Mouse (Mus musculus) C2C12 (cell line): ENCODE results near the gene Fut8. TPM values are rescaled to one million over a fixed set of nuclear protein-coding genes. Genes with fewer than 3 reads are reported as not detected.
A peak's percentile ranks its signal among the peaks of the same experiment; 100 is the strongest.

Experiments used
- H3K27me3 ChIP-seq: one replicate; pipeline ENCODE4 v1.6.1; 2011; ENCODE audit not compliant: control insufficient read depth, insufficient read depth, insufficient read length
- H3K36me3 ChIP-seq: one replicate; pipeline ENCODE4 v1.6.1; 2011; ENCODE audit not compliant: control insufficient read depth, insufficient read depth
- H3K4me3 ChIP-seq: one replicate; pipeline ENCODE4 v1.5.1; 2011; ENCODE audit warnings: mild to moderate bottlenecking, control low read depth; ENCODE audit not compliant: poor library complexity, insufficient read depth, severe bottlenecking
- H3K79me2 ChIP-seq: one replicate; pipeline ENCODE4 v1.6.1; 2011; ENCODE audit not compliant: control insufficient read depth, insufficient read depth
- H3K79me3 ChIP-seq: one replicate; pipeline ENCODE4 v1.6.1; 2011; ENCODE audit warnings: low read depth, control low read depth
- H3ac ChIP-seq: one replicate; pipeline ENCODE3; 2011; ENCODE audit warnings: low read depth; ENCODE audit not compliant: control insufficient read depth, insufficient read length
- CEBPB ChIP-seq: IDR thresholded peaks from one replicate; pipeline ENCODE4 v1.6.1; 2011; ENCODE audit warnings: low read depth, mild to moderate bottlenecking, control low read depth, moderate library complexity
- CTCF ChIP-seq: IDR thresholded peaks from one replicate; pipeline ENCODE4 v1.5.1; 2011; ENCODE audit not compliant: control insufficient read depth, insufficient read depth, insufficient read length
- FOSL1 ChIP-seq: IDR thresholded peaks from one replicate; pipeline ENCODE4 v1.8.0; 2011; ENCODE audit warnings: mild to moderate bottlenecking, low read length; ENCODE audit not compliant: poor library complexity, insufficient read depth, severe bottlenecking
- MAX ChIP-seq: IDR thresholded peaks from one replicate; pipeline ENCODE4 v1.6.1; 2011; ENCODE audit warnings: mild to moderate bottlenecking, control low read depth
- MYOD1 ChIP-seq: IDR thresholded peaks from one replicate; pipeline ENCODE4 v1.6.1; 2011; ENCODE audit warnings: low read depth; ENCODE audit not compliant: control insufficient read depth, insufficient read length
- MYOG ChIP-seq: IDR thresholded peaks from one replicate; pipeline ENCODE4 v1.6.1; 2011; ENCODE audit not compliant: control insufficient read depth, insufficient read length; ENCODE audit errors: extremely low read depth
- USF1 ChIP-seq: IDR thresholded peaks from one replicate; pipeline ENCODE4 v1.6.1; 2011; ENCODE audit warnings: low read depth, mild to moderate bottlenecking, control low read depth, moderate library complexity
- polyA plus RNA-seq: library from polyadenylated mRNA; unstranded; fragments of >200 nt; fragmentation: generic; extraction: Trizol; gene quantifications from one replicate; pipeline ENCODE4 v1.2.1, GENCODE M21; 2012; ENCODE audit warnings: missing spikeins

The Fut8 gene
- polyA plus RNA-seq, 1 experiment: 12.6 TPM

DNA sequence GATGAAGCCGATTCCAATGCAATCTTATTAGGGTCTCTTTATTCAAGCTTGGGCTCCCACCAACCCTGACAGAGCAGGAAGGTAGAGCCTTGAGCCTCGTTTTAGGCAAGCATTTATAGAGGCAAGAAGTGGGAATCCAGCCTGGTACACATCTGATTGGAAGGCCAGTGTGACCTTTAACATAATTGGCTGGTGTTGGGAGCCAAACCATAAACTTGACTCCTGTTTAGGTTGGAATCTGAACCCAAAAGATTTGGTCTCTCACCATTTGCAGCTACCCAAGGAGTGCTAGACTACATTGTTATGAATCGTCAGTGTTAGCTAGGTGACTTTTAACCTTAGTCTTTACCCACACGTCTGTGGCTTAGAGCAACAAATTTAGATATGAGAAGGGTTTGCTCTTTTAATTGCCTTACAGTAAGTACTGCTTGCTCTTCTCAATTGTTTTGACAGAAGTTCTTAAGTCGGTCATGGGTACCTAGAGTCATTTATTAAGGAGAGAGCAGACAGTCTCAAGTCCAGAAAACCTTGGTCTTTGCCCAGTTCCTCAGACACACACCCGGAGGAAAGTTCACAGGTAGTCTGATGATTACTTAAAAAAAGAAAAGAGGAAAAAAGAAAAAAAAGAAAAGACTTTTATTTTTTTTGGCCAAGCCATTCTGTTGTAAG, 23.9 kb upstream of the Fut8 start:
- H3ac ChIP-seq: no peak overlapping the region
- no peaks in the 10 kb centered on the region for H3K79me3 ChIP-seq
- H3K36me3 ChIP-seq: no peaks in the 10 kb centered on the region
- TF ChIP-seq MAX: no peak
- TF ChIP-seq MYOG: no peak
- no peak for TF ChIP-seq CTCF
- TF ChIP-seq MYOD1: no peak
- TF ChIP-seq FOSL1: no peak
- no peak for TF ChIP-seq USF1
- TF ChIP-seq CEBPB: no peak
- H3K79me2 ChIP-seq: no peaks in the 10 kb centered on the region
- H3K4me3 ChIP-seq: no peak overlapping the region
- no peaks in the 10 kb centered on the region for H3K27me3 ChIP-seq

DNA sequence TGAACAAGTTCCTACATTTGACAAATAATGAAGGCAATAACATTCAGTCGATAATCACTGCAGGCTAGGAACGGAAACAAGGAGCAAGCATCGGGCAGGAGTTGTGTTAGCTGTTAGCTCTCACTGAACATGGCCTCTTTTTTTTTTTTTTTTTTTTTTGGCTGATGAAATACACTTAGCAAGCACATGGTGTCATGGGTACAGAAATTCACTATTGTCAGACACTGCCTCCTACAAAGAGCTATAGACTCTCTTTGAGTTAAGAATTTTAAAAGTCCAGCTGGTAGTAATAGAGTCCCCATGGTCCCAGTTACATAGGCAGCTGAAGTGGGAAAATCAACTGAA, 23.4 kb upstream of the Fut8 start:
- Histone ChIP-seq H3K27me3 (no peaks in the 10 kb centered on the region), H3ac (no peak overlapping the region), H3K79me3 (no peaks in the 10 kb centered on the region), H3K4me3 (no peak overlapping the region), H3K36me3 (no peaks in the 10 kb centered on the region), H3K79me2 (no peaks in the 10 kb centered on the region)
- TF ChIP-seq MAX: no peak
- no peak for TF ChIP-seq CTCF
- no peak for TF ChIP-seq MYOD1
- no peak for TF ChIP-seq USF1
- no peak for TF ChIP-seq MYOG
- TF ChIP-seq CEBPB: no peak
- no peak for TF ChIP-seq FOSL1

DNA sequence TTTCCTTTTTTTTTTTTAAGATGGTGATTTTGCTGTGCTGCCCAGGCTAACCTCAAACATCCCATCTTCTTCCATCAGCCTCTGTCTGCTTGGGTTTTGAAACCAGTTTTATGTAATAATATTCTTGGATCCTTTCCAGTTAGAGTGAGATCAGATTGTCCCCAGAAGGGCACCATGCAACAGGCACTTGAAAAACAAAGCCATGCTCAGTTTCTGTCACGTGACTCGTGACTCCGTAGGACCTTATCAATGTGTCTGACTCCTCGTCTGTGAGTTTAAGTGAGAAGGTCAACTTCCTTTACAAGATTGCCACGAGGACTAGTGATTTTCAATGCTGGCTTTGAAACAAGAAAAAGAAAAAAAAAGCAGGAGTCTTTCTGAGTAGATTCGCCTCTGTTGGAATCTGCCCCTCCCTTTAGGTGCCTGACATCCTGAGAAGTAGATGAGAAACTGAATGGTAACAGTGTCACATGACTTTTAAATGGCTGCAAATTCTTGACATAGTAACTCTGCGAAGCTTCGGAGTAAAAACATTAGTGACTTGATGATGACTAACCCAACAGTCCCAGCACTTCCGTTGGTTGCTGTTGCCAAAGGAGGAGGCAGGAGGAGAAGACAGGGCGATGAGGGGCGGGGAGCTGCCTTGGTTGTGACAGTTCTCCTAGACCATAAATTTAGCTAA, 21.3 kb upstream of the Fut8 start:
- H3K36me3 ChIP-seq: no peaks in the 10 kb centered on the region
- H3K27me3 ChIP-seq: no peaks in the 10 kb centered on the region
- no peaks in the 10 kb centered on the region for H3K79me2 ChIP-seq
- no peak overlapping the region for H3ac ChIP-seq
- no peak overlapping the region for H3K4me3 ChIP-seq
- TF ChIP-seq CTCF (no peak), USF1 (peak; percentile 95), FOSL1 (no peak), MAX (peak; percentile 64), MYOG (no peak)
- H3K79me3 ChIP-seq: no peaks in the 10 kb centered on the region

DNA sequence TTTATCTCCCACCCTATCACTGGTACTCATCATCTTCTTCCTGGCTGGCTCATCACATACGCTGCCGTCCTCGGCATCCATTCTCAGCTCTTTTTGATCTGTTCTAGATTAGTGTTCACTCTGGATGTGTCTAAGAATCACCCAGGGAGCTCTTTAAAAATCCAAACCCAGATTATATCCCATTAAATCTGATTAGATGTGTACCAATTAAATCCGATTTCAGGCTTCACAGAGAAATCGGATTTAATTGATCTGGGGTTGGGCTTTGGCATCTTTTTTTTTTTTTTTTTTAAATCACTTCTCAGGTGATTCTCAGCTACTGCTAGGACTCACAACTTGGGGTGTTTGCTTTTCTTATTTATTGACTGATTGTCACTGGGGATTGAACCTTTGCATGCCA, 17.3 kb upstream of the Fut8 start:
- H3K79me2 ChIP-seq: no peaks in the 10 kb centered on the region
- no peak overlapping the region for H3K4me3 ChIP-seq
- H3ac ChIP-seq: no peak overlapping the region
- TF ChIP-seq FOSL1: no peak
- no peak for TF ChIP-seq MYOG
- TF ChIP-seq CEBPB: no peak
- no peak for TF ChIP-seq USF1
- TF ChIP-seq MAX: no peak
- no peak for TF ChIP-seq MYOD1
- no peak for TF ChIP-seq CTCF
- no peaks in the 10 kb centered on the region for H3K79me3 ChIP-seq
- no peaks in the 10 kb centered on the region for H3K36me3 ChIP-seq
- H3K27me3 ChIP-seq: no peaks in the 10 kb centered on the region

DNA sequence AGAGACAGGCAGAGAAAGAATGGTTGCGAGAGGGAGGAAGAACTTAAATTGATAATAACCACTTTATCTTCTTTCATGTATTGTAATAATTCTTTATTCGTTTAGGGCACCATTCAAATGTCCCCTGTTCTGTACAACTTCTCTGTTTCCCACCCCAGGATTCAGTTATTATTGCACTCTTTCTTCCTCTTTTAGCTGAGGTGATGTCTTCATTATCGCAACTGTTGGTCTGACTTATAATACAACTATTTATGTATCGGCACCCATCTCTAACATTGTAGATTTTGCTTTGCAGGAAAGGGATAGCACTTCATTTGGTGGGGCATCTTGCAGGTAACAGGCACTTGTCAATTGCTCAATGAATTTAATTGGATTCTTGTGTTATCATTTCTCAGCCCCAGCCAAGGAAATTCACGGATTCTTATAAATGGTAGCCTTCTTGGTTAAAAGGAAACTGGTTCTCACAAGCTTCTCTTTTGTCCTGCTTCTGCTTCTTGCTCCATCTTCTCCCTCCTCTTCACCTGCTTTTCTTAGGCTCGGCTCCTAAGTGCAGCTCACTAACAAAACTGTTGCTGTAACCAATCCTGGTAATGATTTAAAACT, 15.6 kb upstream of the Fut8 start:
- H3ac ChIP-seq: no peak overlapping the region
- TF ChIP-seq CEBPB: no peak
- TF ChIP-seq FOSL1: no peak
- no peak for TF ChIP-seq CTCF
- TF ChIP-seq USF1: no peak
- no peak for TF ChIP-seq MAX
- no peak for TF ChIP-seq MYOD1
- TF ChIP-seq MYOG: no peak
- H3K27me3 ChIP-seq: no peaks in the 10 kb centered on the region

More for the DNA sequence above, 15.6 kb upstream of the Fut8 start:
- no peak overlapping the region for H3K4me3 ChIP-seq
- H3K36me3 ChIP-seq: no peaks in the 10 kb centered on the region
- H3K79me2 ChIP-seq: no peaks in the 10 kb centered on the region
- no peaks in the 10 kb centered on the region for H3K79me3 ChIP-seq
